Mouse (Mus musculus) myocyte (in vitro differentiated cells): ENCODE measurements around the gene Ube2j2. TPM values are rescaled to one million over a fixed set of nuclear protein-coding genes. Genes with fewer than 3 reads are reported as not detected.

Experiments
- H3K27me3 ChIP-seq: one replicate; pipeline ENCODE4 v1.6.1; 2011; ENCODE audit not compliant: control insufficient read depth, insufficient read depth, insufficient read length
- H3K36me3 ChIP-seq: one replicate; pipeline ENCODE4 v1.6.1; 2011; ENCODE audit not compliant: control insufficient read depth, insufficient read depth
- H3K4me2 ChIP-seq: one replicate; pipeline ENCODE4 v1.6.1; 2011; ENCODE audit warnings: low read depth, control low read depth
- H3K4me3 ChIP-seq: one replicate; pipeline ENCODE4 v1.5.1; 2011; ENCODE audit warnings: mild to moderate bottlenecking, control low read depth, moderate library complexity
- H3K79me2 ChIP-seq: one replicate; pipeline ENCODE4 v1.6.1; 2011; ENCODE audit not compliant: control insufficient read depth, insufficient read depth
- H3ac ChIP-seq: one replicate; pipeline ENCODE4 v1.6.1; 2011; ENCODE audit not compliant: control insufficient read depth, insufficient read length
- CEBPB ChIP-seq: IDR thresholded peaks from 2 replicates; pipeline ENCODE4 v1.6.1; 2011; ENCODE audit warnings: mild to moderate bottlenecking, moderate library complexity; ENCODE audit not compliant: poor library complexity, insufficient read depth, severe bottlenecking
- E2F4 ChIP-seq: IDR thresholded peaks from one replicate; pipeline ENCODE4 v1.6.1; 2011; ENCODE audit warnings: mild to moderate bottlenecking, control low read depth, moderate library complexity; ENCODE audit not compliant: insufficient read depth
- MAX ChIP-seq: IDR thresholded peaks from one replicate; pipeline ENCODE4 v1.6.1; 2011; ENCODE audit warnings: low read depth, mild to moderate bottlenecking, control low read depth
- MYOD1 ChIP-seq, 3 experiments: IDR thresholded peaks; one replicate each; pipeline ENCODE4 v1.6.1; 2011; ENCODE audit warnings: control low read depth in 2 of 3, low read depth in 2 of 3, mild to moderate bottlenecking in 2 of 3, moderate library complexity in 1 of 3; ENCODE audit not compliant: insufficient read length in 2 of 3, control insufficient read depth in 1 of 3
- MYOG ChIP-seq, 3 experiments: IDR thresholded peaks; one replicate each; pipeline ENCODE4 v1.6.1; 2011; ENCODE audit warnings: control low read depth in 2 of 3, low read depth in 2 of 3, mild to moderate bottlenecking in 2 of 3; ENCODE audit not compliant: insufficient read length in 2 of 3, control insufficient read depth in 1 of 3, insufficient read depth in 1 of 3
- POLR2A ChIP-seq: IDR thresholded peaks from one replicate; pipeline ENCODE4 v1.6.1; 2011; ENCODE audit warnings: low read depth, mild to moderate bottlenecking, control low read depth, moderate library complexity; ENCODE audit not compliant: insufficient read length
- POLR2AphosphoS2 ChIP-seq: IDR thresholded peaks from one replicate; pipeline ENCODE4 v1.6.1; 2011; ENCODE audit warnings: low read depth, control low read depth; ENCODE audit not compliant: insufficient read length
- REST ChIP-seq: IDR thresholded peaks from one replicate; pipeline ENCODE4 v1.6.1; 2011; ENCODE audit warnings: mild to moderate bottlenecking, control low read depth, moderate library complexity; ENCODE audit not compliant: insufficient read depth, insufficient read length
- SRF ChIP-seq: IDR thresholded peaks from one replicate; pipeline ENCODE4 v1.6.1; 2011; ENCODE audit warnings: low read depth; ENCODE audit not compliant: control insufficient read depth, insufficient read length
- TCF12 ChIP-seq: IDR thresholded peaks from one replicate; pipeline ENCODE4 v1.6.1; 2011; ENCODE audit warnings: mild to moderate bottlenecking, control low read depth; ENCODE audit not compliant: poor library complexity, insufficient read depth, severe bottlenecking
- TCF3 ChIP-seq: IDR thresholded peaks from one replicate; pipeline ENCODE4 v1.6.1; 2011; ENCODE audit warnings: low read depth, control low read depth; ENCODE audit not compliant: insufficient read length
- USF1 ChIP-seq: IDR thresholded peaks from one replicate; pipeline ENCODE4 v1.6.1; 2011; ENCODE audit warnings: low read depth, mild to moderate bottlenecking, control low read depth, moderate library complexity
- polyA plus RNA-seq: library from polyadenylated mRNA; unstranded; fragments of >200 nt; fragmentation: generic; extraction: Trizol; gene quantifications from one replicate; pipeline ENCODE4 v1.2.1, GENCODE M21; 2012; ENCODE audit warnings: missing spikeins

Gene Ube2j2
- polyA plus RNA-seq, 1 experiment: 70.6 TPM

DNA sequence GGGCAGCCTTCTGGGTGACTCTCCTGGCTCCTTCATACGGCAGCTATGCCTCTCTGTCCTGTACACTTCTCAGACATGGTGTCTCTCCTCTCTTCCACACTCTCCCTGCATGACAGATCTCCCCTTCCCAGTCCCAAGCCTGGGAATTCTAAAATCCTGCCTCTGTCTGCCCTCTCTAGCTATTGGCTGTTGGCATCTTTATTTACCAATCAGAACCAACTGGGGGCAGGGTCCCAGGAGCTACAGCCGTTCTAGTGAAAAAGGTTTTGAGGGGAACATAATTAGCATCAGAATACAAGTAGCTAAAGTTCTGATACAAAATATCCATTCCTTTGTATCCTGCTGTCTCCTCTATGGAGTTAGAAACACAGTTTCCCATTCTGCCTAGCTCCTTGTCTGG is 40.2 kb downstream of the Ube2j2 start:
- Histone ChIP-seq H3K36me3 (no peaks in the 10 kb centered on the region), H3K27me3 (no peaks in the 10 kb centered on the region), H3K79me2 (no peaks in the 10 kb centered on the region), H3ac (no peak overlapping the region), H3K4me2 (no peak overlapping the region), H3K4me3 (no peak overlapping the region)
- TF ChIP-seq MYOG (IDR thresholded peaks at IDR 0.05; ENCODE audit: control insufficient read depth in 1 of 3, insufficient read depth in 1 of 3, insufficient read length in 2 of 3, low read depth in 2 of 3) (no peak), USF1 (no peak), E2F4 (no peak), POLR2AphosphoS2 (no peak), REST (no peak), CEBPB (no peak), TCF12 (no peak)

DNA sequence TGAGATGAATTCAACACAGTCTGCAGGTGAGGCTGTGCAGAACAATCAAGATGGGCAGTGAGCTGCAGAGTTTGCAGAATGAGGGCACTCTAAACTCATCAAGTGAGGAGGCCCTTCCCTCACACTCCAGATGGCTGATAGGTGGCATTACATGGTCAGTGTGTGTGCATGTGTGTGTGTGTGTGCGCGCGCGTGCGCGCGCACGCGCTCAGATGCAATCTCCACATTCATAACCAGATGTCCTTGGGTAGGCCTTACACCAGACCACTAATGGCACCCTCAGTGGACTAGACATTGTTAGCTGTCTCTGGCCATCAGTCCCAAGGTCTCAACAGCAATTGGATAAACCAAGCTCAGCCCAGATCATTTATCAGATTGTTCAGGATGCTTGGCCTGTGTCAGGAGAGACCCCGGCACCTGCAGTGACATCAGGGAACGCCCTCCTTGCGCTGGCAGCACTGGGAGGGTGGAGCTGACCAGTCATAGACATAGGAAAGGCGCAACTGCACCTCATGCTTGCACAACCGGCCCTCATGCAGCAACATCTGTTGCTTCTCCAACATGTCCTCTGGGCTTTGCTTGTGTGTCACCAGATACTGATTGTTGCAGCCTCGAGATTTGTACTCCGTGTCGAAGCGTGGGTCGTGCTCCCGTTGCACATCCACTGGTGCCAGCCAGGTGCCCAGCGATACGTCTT is 47.7 kb downstream of the Ube2j2 start:
- peak overlapping the region; percentile 97 for H3K4me3 ChIP-seq
- peak overlapping the region; percentile 93 for H3ac ChIP-seq
- TF ChIP-seq CEBPB (no peak), TCF12 (no peak), MAX (no peak), E2F4 (no peak), MYOD1 (IDR thresholded peaks at IDR 0.05; ENCODE audit: control insufficient read depth in 1 of 3, insufficient read length in 2 of 3, low read depth in 2 of 3) (no peak), POLR2A (no peak), REST (no peak), TCF3 (no peak), USF1 (no peak), POLR2AphosphoS2 (no peak)
- no peaks in the 10 kb centered on the region for H3K36me3 ChIP-seq
- no peaks in the 10 kb centered on the region for H3K27me3 ChIP-seq
- H3K4me2 ChIP-seq: peak overlapping the region; percentile 77
- peaks cover 34% of the 10 kb centered on the region for H3K79me2 ChIP-seq

DNA sequence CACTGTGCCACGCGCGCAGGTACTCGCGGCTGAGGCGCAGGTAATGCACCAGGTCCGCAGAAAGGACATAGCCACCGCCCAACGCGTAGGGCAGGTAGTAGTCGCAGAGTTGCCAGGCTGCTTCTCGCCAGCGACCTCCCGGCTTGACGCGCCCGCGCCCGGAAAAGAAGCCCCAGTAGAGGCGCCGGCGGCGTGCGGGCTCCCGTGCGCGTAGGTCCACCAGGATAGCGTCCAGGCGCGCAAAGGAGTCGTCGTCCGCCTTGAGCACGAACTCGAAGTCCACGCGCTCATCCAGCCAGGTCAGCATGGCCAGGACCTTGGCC is 48.2 kb downstream of the Ube2j2 start:
- TF ChIP-seq TCF3 (no peak), USF1 (no peak), MYOD1 (IDR thresholded peaks at IDR 0.05; ENCODE audit: control insufficient read depth in 1 of 3, insufficient read length in 2 of 3, low read depth in 2 of 3) (no peak), TCF12 (no peak), E2F4 (no peak), SRF (no peak), REST (no peak), MYOG (IDR thresholded peaks at IDR 0.05; ENCODE audit: control insufficient read depth in 1 of 3, insufficient read depth in 1 of 3, insufficient read length in 2 of 3, low read depth in 2 of 3) (no peak), CEBPB (no peak), POLR2A (no peak), MAX (no peak), POLR2AphosphoS2 (no peak)
- Histone ChIP-seq H3K4me3 (peak overlapping the region; percentile 97), H3K79me2 (peaks cover 39% of the 10 kb centered on the region), H3K27me3 (no peaks in the 10 kb centered on the region), H3ac (peak overlapping the region; percentile 93), H3K4me2 (peak overlapping the region; percentile 77), H3K36me3 (no peaks in the 10 kb centered on the region)

DNA sequence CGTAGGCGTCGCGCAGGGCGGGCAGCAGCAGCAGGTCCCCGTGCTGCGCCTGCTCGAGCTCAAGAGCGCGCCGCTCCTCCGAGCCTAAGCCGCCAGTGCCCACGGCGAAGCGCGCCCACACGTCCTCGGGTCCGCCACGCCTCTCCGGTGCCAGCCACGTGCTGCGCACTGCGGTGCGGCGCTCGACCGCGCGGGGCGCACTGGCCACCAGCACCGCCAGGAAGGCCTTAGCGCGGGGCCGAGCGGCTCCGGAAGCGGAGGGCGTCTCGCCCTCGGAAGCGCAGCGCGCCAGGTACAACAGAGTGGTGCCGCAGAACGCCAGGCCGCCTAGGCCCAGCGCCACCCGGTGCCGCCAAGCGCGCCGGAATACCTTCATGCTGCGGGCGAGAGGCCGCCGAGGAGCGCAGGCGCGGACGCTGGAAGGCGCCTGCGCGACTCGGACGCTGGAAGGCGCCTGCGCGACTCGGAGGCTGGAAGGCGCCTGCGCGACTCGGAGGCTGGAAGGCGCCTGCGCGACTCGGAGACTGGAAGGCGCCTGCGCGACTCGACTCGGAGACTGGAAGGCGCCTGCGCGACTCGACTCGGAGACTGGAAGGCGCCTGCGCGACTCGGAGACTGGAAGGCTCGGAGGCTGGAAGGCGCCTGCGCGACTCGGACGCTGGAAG is 48.7 kb downstream of the Ube2j2 start, which contains the start of the genes B3galt6 and Sdf4:
TSS of gene B3galt6 (minus strand) at position 409 of the 665 bp plus-strand sequence.
TSS of gene Sdf4 (plus strand) at position 632 of the 665 bp plus-strand sequence.
- peak within 1 kb of the TSS; percentile 96 for H3K4me2 ChIP-seq
- TF ChIP-seq TCF12 (no peak), MYOD1 (IDR thresholded peaks at IDR 0.05; ENCODE audit: control insufficient read depth in 1 of 3, insufficient read length in 2 of 3, low read depth in 2 of 3) (peak in 2 of 3 experiments; percentile 1 to 58), MYOG (IDR thresholded peaks at IDR 0.05; ENCODE audit: control insufficient read depth in 1 of 3, insufficient read depth in 1 of 3, insufficient read length in 2 of 3, low read depth in 2 of 3) (peak in 2 of 3 experiments; percentile 28 to 59), CEBPB (no peak), POLR2A (peak; percentile 82), MAX (peak; percentile 76), SRF (peak; percentile 36), REST (no peak), TCF3 (no peak), USF1 (peak; percentile 72), POLR2AphosphoS2 (peak; percentile 75), E2F4 (no peak)

More for the DNA sequence above, 48.7 kb downstream of the Ube2j2 start, which contains the start of the genes B3galt6 and Sdf4:
- Histone ChIP-seq H3K4me3 (peak within 1 kb of the TSS; percentile 97), H3K27me3 (no peaks in the 10 kb centered on the region), H3K79me2 (peaks cover 44% of the 10 kb centered on the region), H3K36me3 (no peaks in the 10 kb centered on the region), H3ac (peak within 1 kb of the TSS; percentile 93)
